Mouse (Mus musculus): ENCODE results near the gene Rabep2.

The Rabep2 gene

DNA sequence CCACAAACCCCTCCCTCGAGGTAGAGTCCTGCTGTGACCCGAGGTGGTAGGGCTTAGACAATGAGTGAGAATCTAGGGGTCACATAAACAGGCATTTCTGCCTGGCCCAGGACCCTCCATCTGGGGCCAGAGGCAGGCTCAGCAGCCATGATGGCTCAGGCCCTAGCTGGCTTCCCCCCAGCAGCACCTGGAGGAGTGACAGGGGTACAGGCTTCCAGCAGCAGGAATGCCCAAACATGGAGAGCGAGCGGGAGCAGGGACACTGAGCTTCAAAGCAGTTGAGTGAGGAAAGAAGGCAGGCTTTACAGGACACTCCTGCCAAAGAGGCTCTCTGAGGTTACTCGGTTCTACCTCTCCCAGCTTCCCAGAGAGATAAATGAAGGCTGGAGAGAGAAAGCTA lies 36.3 kb downstream of the Rabep2 start:
- 57% methylated on average over 5 of the region's 5 CpGs for WGBS

DNA sequence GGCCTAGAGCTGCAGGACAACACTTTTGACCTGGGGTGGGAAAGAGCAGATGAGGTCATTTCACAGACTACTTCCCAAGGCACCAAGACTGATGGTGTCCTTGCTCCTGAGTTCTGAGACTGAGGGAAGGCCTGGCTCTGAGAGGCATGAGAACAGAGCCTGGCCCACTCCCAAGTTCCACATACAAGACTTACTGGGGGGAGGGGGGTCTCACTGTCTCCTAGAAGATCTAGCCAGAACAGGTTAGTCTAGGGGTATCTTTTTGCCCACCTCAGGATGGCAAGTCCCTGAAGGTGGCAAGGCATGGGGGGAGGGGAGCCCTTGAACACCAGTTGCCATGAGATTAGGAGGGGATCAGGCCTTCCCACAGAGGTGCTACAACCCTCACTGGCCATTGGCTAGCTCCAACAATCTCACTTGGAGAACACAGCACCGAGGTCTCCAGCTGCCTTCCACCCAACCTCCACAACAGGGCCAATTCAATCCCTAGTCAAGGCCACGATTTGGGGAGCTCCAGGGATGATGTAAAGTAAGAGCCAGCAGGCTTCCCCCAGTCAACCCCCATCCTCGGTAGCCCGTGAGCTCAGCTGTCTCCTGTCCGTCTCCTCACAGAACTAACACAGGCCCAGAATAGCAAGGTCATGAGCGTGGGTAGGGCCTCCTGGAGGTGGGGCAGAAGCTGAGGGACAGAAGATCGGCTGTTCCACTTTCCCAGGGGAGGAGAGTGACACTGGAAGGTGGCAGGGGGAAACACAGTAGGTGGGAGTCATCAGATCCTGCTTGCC lies 36.9 kb downstream of the Rabep2 start:
- WGBS: 47% methylated on average over 7 of the region's 7 CpGs

DNA sequence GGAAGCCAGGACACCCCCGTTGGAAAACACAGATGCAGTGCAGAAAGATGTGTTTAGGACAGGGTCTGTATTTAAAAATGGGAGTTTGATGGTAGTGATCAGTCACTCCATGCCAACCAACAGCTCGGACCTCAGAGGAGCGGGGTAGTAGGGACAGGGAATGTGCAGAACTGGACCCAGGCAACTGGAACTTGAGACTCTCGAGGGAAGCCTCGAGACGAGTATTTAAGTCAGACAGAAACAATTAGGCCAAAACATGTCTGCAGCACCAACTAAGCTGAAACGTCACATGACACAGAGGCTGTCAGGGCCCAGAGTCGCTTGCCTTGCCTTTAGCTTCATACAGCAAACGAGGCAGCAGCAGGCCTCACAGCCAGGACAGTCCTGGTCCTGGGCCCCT lies 37.6 kb downstream of the Rabep2 start:
- WGBS: 70% methylated on average over 9 of the region's 9 CpGs

DNA sequence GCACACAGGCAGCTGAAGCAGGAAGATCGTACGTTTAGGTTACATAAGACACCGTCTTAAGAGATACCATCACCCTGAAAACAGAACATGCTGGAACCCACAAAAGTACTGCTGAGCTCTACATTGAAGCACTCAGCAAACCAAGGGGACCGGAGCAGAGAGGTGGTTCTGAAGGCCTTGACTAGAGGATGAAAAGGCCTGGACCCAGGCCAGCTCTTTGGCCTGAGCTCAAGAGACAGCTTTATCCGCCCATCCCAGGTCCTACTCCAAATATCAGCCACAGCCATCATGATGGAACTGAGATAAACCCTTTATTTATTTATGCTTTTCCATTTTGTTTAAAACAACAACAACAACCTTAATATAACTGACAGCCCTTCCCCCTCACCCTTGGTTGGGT lies 38.1 kb downstream of the Rabep2 start:
- 74% methylated on average over 5 of the region's 5 CpGs for WGBS

DNA sequence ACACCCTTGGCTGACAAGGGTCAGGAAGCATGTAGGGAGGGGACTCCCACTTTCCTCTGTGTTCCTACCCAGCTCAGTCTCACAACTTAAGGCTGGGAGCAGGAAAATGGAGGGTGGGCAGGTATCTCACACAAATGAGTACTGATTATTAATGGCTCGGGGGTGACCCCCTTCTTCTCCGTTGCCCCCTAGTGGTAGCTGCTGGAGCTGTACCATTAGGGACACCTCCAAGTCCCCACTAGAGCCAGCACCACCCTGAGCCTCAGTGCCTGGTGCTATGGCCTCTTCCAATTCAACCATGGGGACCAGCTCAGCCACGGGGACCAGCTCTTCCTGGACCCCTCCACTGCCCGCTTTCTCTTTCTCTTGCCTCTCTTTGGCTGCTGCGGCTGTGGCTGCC lies 38.7 kb downstream of the Rabep2 start:
- 63% methylated on average over 5 of the region's 5 CpGs for WGBS

DNA sequence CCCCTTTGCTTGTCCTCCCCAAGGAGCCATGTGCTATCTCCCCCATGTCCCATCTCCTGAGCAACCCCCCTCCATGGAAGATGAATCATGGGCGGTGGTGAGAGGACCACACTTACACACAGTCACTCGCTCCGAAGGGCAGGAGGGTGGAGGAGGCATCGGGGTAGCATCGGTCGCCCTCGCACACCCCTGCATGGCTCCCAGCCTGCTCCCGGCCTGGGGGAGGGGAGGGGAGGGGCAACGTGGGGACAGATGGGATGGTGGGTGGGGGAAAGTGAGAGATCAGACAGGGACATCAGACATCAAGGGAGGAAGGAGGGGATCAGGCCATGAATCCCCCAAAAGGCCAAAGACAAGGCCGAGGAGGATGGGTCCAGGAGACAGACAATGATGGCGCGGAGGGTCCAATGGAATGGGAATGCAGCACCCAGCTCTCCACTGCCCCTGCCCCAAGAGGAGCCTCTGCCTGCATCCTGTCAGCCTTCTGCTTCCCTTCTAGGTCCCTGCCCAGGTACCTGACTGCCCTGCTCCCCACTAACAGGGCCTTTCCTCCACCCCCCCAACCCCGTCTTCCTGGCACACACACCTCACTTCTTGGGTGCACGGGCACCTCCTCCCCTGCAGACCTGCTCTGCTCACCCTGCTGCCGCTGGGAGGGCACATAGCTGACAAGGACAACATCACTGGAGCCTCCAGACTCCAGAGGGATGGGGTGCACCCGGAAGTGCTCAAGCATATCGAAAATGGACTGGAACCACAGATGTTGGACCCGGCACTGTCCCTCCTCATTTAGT lies 39.5 kb downstream of the Rabep2 start:
- WGBS: 86% methylated on average over 18 of the region's 18 CpGs

DNA sequence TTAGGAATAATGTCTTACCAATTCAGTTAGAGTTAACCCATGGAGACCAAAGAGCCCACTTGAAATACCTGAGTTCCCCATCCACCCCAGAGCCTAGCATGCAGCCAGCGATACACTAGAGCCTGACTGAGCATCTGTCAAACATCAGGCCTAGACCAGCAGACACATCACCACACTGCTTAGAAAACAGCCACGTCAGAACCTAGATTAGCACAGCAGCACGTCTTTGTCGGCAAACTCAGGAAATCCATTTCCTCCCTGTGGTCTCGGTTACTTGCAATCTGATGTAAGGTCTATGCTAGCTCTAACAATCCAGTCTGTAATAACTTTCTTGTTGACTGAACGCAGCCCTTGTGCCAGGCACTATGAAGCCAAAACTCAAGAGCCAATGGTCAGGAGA lies 41.5 kb downstream of the Rabep2 start:
- 84% methylated on average over 6 of the region's 6 CpGs for WGBS

DNA sequence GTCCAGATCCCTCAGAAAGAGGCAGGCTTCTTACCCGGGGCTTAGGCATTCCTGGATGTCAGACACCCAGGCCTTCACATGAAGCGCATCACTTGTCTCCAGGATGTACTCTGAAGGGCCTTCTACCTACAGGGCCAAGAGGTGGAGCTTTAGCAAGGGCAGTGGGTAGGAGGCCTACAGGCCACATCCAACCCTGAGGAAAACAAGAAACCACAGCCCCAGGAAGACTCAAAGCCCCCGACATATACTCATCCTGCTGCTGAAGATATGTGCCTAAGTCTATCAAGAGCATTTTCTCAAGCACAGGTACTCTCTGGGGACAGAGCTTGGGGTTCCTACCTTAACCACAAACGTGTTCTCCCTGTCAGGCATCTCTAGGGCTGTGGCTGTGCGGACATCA lies 42.8 kb downstream of the Rabep2 start:
- 92% methylated on average over 5 of the region's 5 CpGs for WGBS

DNA sequence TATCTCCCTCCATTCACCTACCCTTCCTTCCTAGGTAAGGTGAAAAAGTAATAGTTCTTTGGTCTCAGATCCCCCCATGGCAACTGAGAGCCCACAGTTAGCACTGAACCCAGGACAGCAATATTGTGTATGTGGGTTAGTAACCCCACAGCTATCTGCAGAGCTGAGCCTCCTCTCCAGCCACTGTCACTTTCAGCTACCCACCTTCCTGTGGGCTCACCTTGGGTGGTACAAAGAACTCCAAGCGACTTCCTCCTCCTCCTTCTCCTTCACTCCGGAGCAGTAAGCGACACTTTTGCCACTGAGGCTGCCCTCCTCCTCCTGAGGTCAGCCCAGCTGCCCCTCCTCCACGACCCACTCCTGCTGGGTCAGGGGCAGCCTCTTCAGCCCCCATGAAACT lies 43.3 kb downstream of the Rabep2 start:
- 81% methylated on average over 4 of the region's 4 CpGs for WGBS

DNA sequence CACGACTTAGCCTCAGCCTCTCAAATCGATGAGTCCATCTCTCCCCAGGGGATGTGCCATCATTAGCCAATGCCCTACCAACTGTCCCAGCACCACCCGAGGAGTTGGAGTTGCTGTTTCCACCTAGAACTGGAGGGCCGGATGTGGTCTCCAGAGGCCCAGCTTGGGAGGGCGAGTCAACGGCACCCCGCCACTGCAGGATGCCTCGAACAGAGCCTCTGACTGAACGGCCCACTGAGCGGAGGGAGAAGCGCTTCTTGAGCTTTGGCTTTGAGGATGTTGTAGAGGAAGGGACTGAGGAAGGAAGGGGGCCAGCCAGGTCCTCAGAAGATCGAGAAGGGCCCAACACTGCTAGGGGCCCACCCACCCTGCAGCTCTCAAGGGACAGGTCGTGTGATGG lies 43.7 kb downstream of the Rabep2 start:
- 77% methylated on average over 13 of the region's 13 CpGs for WGBS

DNA sequence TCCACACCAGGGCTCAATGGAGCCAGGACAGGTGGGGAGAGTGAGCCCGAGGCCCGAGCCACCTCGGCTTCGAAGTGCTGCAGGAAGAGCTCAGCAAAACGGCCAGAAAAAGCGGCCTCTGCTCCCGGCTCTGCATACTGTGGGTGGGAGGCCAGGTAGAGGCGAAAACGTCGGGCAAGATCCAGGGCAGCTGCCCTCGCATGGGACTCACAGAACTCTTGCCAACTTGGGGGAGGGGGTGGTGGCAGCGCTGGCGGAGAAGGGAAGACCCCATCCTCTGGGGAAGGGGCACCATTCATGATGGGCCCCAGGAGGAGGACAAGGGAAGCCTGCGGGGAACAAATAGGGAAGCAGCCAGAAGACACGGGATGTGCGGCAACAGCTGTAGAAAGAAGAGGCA lies 44.2 kb downstream of the Rabep2 start:
- whole genome bisulfite sequencing: 85% methylated on average over 16 of the region's 16 CpGs

DNA sequence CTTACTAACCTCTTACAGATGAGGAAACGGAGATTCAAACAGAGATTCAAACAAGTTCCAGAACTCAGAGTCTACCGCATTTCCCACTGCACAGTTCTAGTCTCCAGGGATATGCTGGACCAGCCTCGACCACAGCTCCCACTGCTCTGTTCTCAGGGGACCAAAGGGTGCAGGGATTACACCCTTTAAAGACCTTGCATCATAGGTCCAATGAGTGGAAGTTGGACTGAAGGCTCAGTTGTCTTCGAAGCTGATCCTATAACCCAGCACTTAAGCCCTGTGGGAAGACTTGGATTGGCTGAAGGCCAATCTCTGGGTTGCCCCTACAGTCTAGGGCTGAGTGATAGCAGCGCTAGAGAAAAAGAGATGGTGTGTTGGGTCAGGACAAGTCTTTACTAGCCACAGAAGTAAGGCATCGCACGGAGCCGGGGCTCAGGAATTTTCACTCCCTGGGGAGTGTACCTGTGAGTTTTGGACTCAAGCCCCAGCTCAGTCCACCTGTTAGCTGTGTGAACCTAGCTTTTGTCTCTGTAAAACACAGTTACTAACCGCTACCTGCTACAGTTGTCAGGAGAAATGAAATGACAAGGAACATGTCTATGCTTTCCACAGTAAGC lies 45.0 kb downstream of the Rabep2 start:
- WGBS: 73% methylated on average over 9 of the region's 9 CpGs

DNA sequence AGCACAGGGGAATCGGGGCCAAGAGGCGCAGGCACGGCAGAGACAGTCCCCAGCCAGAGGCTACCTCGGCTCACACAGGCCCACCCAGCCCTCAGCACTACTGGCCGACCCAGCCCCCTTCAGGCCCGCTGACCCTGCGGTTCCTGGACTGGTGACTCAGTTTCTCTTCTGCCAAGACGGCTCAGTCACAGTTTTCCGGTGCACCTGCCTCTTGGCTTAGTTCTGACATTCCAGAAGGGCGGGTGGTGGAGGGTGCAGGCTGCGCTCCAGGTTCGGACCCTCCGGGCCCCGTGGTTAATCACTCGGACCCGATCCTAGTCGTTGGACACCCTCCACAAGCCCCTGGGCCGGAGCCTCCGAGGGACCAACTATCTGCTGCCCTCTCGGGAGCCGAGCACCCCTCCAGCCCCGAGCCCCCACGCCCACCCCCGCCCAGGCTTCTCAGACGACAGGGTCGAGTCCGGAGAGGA lies 46.0 kb downstream of the Rabep2 start:
- under 1% methylated on average over 27 of the region's 27 CpGs for WGBS

DNA sequence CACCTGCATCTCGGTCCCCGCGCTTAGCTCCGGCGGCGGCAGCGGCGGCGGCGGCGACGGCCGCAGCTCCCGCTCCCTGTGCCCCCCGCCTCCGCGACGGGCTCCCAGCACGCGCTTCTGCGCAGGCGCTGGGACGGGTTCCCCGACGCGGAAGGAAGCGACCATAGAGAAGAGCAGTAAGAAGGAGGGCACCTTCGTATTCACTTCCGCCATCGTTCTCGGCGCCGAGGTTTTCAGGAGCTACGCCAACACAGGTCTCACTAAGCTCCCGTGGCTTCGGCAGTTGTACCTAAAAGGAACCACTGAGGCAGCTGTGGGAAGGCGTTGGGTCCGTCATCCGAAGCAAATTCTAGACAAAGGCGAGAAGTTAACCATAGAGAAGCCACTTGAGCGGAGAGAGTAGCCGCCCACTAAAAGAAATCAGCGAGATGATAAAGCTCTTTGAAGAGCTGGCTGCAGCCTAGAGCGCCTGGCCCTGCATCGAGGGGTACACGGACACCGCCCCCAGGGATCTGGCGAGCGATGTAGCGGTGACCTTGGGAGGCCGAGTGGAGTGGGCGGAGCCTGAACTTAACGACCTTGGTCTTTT lies 46.5 kb downstream of the Rabep2 start, which contains the start of gene Sh2b1:
Sh2b1 (minus strand) TSS at position 432 of the 589 bp plus-strand sequence.
- under 1% methylated on average over 53 of the region's 53 CpGs for WGBS

DNA sequence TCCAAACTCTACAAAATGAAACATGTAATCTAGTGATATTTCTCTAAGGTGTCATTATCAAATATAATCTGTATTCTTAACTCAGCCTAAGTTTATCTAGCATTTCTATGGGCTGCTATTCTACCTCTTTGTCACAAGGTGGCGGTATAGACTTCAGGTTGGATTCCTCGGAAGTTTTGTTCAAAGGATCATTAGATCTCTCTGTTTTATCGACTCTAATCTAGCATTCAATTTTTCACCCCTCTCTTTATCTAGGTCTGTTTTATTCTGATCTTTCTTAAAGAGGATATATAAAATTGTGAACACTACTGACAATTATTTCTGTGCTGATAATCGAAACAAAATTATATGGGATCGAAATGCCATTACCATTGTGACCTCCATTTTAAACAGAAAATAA lies 53.1 kb downstream of the Rabep2 start:
- WGBS: 23% methylated on average over 5 of the region's 5 CpGs

DNA sequence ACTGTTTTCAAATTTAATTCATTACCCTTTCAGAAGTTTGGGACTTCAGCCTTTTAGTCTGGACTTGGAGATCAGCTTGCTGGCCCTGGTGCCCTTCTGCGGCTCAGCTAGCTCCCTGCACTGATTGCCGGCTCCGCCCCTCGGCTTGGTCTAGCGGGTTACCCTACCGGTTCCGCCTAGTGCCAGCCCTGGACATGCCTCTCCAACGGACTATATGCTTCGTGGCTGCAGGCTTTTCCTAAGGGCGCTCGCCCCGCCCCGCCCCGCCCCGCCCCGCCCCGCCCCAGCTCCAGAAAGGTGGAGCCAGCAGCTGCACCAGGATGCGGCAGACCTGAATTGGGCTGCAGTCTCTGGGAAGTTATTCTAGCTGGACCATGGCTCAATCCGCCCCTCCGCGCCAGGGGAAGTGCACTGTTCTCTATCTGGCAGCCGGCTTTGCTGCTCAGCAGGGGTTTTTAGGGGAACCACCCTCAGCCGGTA lies 53.9 kb downstream of the Rabep2 start:
- WGBS: under 1% methylated on average over 23 of the region's 23 CpGs

DNA sequence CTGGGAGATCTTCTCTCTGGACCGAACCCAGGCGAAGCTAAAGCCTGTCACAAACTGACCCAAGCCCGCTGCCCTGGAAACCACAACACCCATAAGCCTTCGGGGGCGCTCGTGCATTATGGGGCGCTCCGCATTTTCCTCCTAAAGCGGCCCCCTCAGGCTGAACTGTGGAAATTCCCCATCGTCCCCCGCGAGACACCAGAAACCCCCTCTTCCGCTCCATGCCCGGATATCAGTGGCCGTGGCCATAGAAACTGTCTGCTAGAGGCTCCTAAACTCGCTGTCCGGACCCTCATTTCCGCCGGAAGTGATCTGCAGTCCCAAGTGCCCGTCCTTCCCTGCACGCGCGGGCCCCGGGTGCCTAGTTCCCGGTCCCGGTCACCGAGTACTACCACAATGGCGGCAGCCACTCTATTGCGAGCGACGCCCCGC lies 58.5 kb downstream of the Rabep2 start, which contains the start of gene Tufm:
Tufm (plus strand) TSS at position 310 of the 432 bp plus-strand sequence.
- 1% methylated on average over 32 of the region's 32 CpGs for WGBS

DNA sequence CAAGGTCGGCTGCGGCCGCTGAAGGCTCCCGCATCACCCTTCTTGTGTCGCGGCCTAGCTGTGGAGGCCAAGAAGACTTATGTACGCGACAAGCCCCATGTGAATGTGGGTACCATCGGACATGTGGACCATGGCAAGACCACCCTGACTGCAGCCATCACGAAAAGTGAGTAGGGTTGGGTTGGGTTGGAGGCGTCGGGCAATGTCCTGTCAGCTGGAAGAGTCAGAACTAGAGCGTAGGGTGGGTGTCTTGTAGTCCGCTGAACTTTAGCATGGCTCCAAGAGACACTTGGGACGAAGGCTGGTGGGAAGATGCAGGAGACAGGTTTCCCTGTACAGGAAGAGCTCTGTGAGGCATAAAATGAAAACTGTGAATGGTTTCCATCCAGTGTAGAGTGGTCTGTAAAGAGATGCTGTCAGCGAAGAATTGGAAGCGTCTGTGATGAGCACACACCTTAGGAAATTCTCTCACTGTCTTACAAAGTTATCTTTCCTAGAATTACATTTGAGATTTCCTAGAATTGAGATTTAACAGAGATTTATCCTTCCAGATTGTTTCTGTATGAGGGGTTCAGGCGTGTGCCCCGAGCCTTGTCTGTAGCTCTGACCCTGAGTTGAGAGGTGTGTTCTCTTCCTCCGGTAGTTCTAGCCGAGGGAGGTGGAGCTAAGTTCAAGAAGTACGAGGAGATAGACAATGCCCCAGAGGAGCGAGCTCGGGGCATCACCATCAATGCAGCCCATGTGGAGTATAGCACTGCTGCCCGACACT lies 59.2 kb downstream of the Rabep2 start:
- 13% methylated on average over 25 of the region's 25 CpGs for WGBS

DNA sequence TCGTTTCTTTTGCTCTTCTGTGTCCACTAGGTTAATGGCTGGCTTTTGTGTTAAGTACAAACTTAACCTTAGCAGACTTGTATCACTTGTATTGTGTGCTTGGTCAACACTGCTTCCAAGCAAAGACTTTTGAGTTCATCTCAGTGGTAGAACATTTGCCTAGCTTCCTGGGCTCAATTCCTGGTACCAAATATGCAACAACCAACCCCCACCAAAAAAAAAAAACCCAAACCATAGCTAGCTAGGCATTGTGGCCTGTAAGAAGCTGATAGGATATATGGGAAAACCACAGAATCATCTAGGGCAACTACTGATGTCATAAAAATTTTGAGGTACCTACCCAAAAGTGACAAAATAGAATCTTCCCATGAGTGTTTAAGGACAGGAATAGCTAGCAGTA lies 62.4 kb downstream of the Rabep2 start:
- 61% methylated on average over 1 of the region's 1 CpGs for WGBS

DNA sequence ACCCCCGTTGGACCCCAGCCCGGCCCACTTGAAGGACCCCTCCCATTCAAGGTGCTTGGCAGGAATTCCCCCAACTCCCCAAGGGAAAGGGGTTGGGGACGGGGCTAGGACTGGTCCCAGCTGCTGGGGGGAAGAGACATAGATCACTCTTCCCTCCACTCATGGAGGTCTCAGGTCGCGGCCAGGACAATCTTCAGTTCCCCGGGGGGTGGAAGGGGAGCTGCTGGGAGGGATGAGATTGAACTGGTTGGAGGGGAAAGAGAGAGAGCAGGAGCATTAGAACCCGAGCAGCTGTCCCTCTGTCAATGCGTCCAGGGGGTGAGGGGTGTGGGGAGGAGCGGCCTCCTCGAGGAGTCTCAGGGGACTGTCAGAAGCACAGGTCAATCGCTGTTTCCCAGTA lies 63.4 kb downstream of the Rabep2 start:
- 57% methylated on average over 11 of the region's 11 CpGs for WGBS

DNA sequence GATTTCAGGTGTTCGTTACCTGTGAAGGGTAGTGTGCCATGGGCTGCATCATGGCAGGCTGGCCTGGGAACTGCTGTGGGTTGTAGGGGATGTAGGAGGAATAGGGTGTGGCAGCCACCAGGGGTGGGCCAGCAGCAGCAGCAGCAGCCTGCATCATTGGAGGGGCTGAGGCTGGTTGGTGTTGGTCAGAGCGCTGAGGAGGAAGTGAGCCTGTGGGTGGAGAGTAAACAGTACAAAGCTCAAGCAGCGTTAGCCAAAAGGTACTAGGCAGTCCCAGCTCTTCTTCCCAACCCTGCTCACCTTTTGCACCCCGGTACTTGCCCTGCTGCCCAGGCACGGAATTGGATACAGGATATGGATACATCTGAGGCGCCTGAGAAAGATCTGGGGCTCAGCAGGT lies 65.6 kb downstream of the Rabep2 start:
- WGBS: 82% methylated on average over 6 of the region's 6 CpGs
